Mouse (Mus musculus): ENCODE results near the gene Lhfp.

DNA sequence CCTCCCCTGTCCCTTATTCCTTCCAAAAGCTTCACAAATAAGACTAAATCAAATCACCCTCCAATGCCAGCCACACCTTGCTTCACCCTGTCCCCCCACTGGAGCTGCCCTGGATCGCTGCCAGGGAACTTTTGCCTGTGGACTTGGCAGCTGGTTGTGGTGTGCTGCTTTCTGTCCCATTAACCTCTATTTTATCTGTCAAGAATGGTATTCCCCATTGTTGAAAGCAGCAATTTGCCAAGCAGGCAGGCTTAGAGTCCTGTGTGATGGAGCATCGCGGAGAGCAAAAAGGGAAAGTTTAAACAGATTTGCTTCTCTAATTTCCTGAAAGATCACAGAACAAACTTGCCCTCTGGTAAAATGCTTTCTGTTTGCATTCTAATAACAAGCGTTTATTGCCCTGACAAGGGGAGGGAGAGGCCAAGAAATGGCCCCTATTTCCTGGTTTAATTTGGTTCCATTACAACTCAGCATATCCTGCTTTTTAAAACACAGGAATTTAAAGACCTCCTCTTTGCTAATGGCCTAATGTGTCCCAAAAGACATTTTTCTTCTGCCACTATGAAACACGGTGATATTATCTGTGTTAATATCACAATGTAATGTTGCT, 212.0 kb downstream of the Lhfp start:
- TF ChIP-seq CTCF (IDR thresholded peaks at IDR 0.05; ENCODE audit: borderline replicate concordance, extremely low read depth, insufficient read depth, insufficient read length), result no peak
- no peak for TF ChIP-seq POLR2A (IDR thresholded peaks at IDR 0.05; ENCODE audit: borderline replicate concordance, extremely low read depth, insufficient read depth, insufficient read length, poor library complexity, severe bottlenecking)

Measured in brain, embryonic 14.5 days (tissue).